Mouse (Mus musculus) kidney, adult 2 months (tissue): Measurements from ENCODE around the gene Ccdc151. TPM values are rescaled to one million over a fixed set of nuclear protein-coding genes. Genes with fewer than 3 reads are reported as not detected.

Source experiments
- DNase-seq: peaks from one replicate; pipeline ENCODE4 v3.0.0; 2021
- H3K27ac ChIP-seq: fragments of 200-500 bp; 2 replicates; pipeline ENCODE4 v1.5.1; 2012; ENCODE audit warnings: low read depth, low read length, control low read depth, inconsistent platforms; ENCODE audit not compliant: insufficient read depth
- H3K27me3 ChIP-seq: fragments of 200-500 bp; replicated peaks from 2 replicates; pipeline ENCODE4 v1.6.1; 2012; ENCODE audit warnings: mild to moderate bottlenecking, moderate library complexity, low read length, inconsistent platforms; ENCODE audit not compliant: control insufficient read depth, insufficient read depth
- H3K36me3 ChIP-seq: fragments of 200-500 bp; 2 replicates; pipeline ENCODE4 v1.6.1; 2012; ENCODE audit warnings: mild to moderate bottlenecking, moderate library complexity, low read length, inconsistent platforms; ENCODE audit not compliant: control insufficient read depth, insufficient read depth
- H3K4me1 ChIP-seq: fragments of 200-500 bp; 2 replicates; pipeline ENCODE4 v1.6.1; 2011; ENCODE audit warnings: low read length; ENCODE audit not compliant: control insufficient read depth, insufficient read depth
- H3K4me3 ChIP-seq: fragments of 200-500 bp; 2 replicates; pipeline ENCODE4 v1.5.1; 2011; ENCODE audit warnings: mild to moderate bottlenecking, low read depth, low read length, control low read depth; ENCODE audit not compliant: insufficient read depth
- CTCF ChIP-seq: fragments of 200-500 bp; conservative IDR thresholded peaks from 2 replicates; pipeline ENCODE4 v1.5.1; 2011; ENCODE audit warnings: low read depth, mild to moderate bottlenecking, control low read depth, low read length, moderate library complexity, mixed read lengths; ENCODE audit not compliant: insufficient read depth, insufficient read length
- POLR2A ChIP-seq: fragments of 200-500 bp; IDR thresholded peaks from one replicate; pipeline ENCODE4 v1.6.1; 2011; ENCODE audit warnings: low read depth, low read length, control low read depth
- WGBS: fragments of 180-500 bp; shearing (Covaris S2); methylation state at CpG from one replicate; pipeline ENCODE4 v1.1.7; 2018; 5-methylcytosine and 5-hydroxymethylcytosine counted together
- polyA plus RNA-seq: library from polyadenylated mRNA; depleted of rRNA; stranded (reverse); fragments of >200 nt; gene quantifications from 2 replicates; pipeline ENCODE4 v1.2.3, GENCODE M21; 2012

The Ccdc151 gene
- polyA plus RNA-seq, 1 experiment, result 2.9 TPM

GRCm38 (mm10) chr9:21983911-21984310, 18.5 kb downstream of the Ccdc151 start:
- 64% methylated on average over 3 of the region's 3 CpGs for WGBS
- TF ChIP-seq CTCF, result no peak
- TF ChIP-seq POLR2A, result no peak
- no peak overlapping the region for H3K27ac ChIP-seq

GRCm38 (mm10) chr9:21978398-21979128, 23.9 kb downstream of the Ccdc151 start:
- Histone ChIP-seq H3K36me3 (peaks cover 6% of the 10 kb centered on the region), H3K27me3 (no peaks in the 10 kb centered on the region), H3K4me3 (no peak overlapping the region), H3K4me1 (no peaks in the 10 kb centered on the region), H3K27ac (peak overlapping the region; percentile 43; the same call in 1 of the 2 replicates)
- no peak for TF ChIP-seq CTCF
- TF ChIP-seq POLR2A, result no peak
- DNase-seq, result peak; percentile 73
- WGBS, result 49% methylated on average over 4 of the region's 4 CpGs

More at GRCm38 (mm10) chr9:21983911-21984310, 18.5 kb downstream of the Ccdc151 start:
- H3K4me3 ChIP-seq, result no peak overlapping the region
- H3K27me3 ChIP-seq, result no peaks in the 10 kb centered on the region
- H3K36me3 ChIP-seq, result peaks cover 6% of the 10 kb centered on the region
- DNase-seq, result no peak
- H3K4me1 ChIP-seq, result peaks cover 3% of the 10 kb centered on the region; the same call in 1 of the 2 replicates

GRCm38 (mm10) chr9:21977972-21978371, 24.5 kb downstream of the Ccdc151 start:
- Histone ChIP-seq H3K27me3 (no peaks in the 10 kb centered on the region), H3K36me3 (peaks cover 6% of the 10 kb centered on the region), H3K27ac (no peak overlapping the region), H3K4me3 (no peak overlapping the region), H3K4me1 (no peaks in the 10 kb centered on the region)
- 48% methylated on average over 2 of the region's 2 CpGs for WGBS
- peak; percentile 76 for TF ChIP-seq CTCF
- no peak for TF ChIP-seq POLR2A
- DNase-seq, result peak; percentile 45

- no peak for TF ChIP-seq POLR2A
- no peak for TF ChIP-seq CTCF
- Histone ChIP-seq H3K4me1 (no peaks in the 10 kb centered on the region), H3K27ac (no peak overlapping the region), H3K27me3 (no peaks in the 10 kb centered on the region), H3K4me3 (no peak overlapping the region), H3K36me3 (peaks cover 6% of the 10 kb centered on the region)
- no peak for DNase-seq
- WGBS, result 81% methylated on average over 5 of the region's 5 CpGs
Observed at GRCm38 (mm10) chr9:21977331-21977730, 25.1 kb downstream of the Ccdc151 start.

- no peaks in the 10 kb centered on the region for H3K4me1 ChIP-seq
- H3K36me3 ChIP-seq, result peaks cover 5% of the 10 kb centered on the region
- no peaks in the 10 kb centered on the region for H3K27me3 ChIP-seq
- H3K27ac ChIP-seq, result no peak overlapping the region
- 73% methylated on average over 10 of the region's 10 CpGs for WGBS
- TF ChIP-seq CTCF (no peak), POLR2A (no peak)
- DNase-seq, result no peak
- H3K4me3 ChIP-seq, result no peak overlapping the region
Observed at GRCm38 (mm10) chr9:21976626-21977175, 25.7 kb downstream of the Ccdc151 start.

GRCm38 (mm10) chr9:21969304-21969703, 33.1 kb downstream of the Ccdc151 start:
- DNase-seq, result no peak
- no peaks in the 10 kb centered on the region; the same call in none of the 2 replicates for H3K36me3 ChIP-seq
- no peak overlapping the region for H3K4me3 ChIP-seq
- no peak for TF ChIP-seq CTCF
- no peak overlapping the region for H3K27ac ChIP-seq
- no peaks in the 10 kb centered on the region for H3K27me3 ChIP-seq
- WGBS, result 89% methylated on average over 4 of the region's 4 CpGs
- no peaks in the 10 kb centered on the region for H3K4me1 ChIP-seq

GRCm38 (mm10) chr9:21968883-21969282, 33.6 kb downstream of the Ccdc151 start:
- no peak for DNase-seq
- Histone ChIP-seq H3K4me3 (no peak overlapping the region), H3K36me3 (no peaks in the 10 kb centered on the region; the same call in none of the 2 replicates), H3K27ac (no peak overlapping the region), H3K4me1 (no peaks in the 10 kb centered on the region), H3K27me3 (no peaks in the 10 kb centered on the region)
- 35% methylated on average over 6 of the region's 6 CpGs for WGBS
- TF ChIP-seq POLR2A, result no peak
- no peak for TF ChIP-seq CTCF
